Mouse (Mus musculus) telencephalon, adult 2 months (tissue): ENCODE measurements around the gene Hsd3b7.

Experiments used
- DNase-seq: peaks from one replicate; pipeline ENCODE4 v3.0.0-alpha.2; 2011; ENCODE audit warnings: low read depth, low spot score

Hsd3b7 gene

GRCm38 (mm10) chr7:127800435-127801009, at the start of gene Hsd3b7:
Gene Hsd3b7, plus strand, starts transcription at chr7:127800604.
- peak; percentile 68 for DNase-seq

DNA sequence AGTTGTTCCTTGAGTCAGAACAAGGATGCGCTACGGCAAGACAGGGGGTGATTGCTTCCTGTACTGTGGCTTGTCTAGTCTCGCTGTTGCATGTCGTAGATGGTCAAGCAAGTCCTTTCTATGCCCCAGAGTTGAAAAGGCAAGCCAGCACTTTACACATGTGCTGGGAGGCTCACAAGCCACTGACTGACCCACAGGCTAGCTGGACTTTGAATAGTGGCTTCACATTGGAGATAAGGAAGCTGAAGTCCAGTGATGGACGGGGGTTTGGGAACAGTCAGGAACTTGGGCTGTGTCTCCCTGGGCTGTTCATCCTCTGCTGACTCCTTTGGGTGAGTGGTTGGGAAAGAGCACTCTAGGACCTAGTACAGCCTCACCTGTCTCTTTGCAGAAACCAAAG, 48.8 kb upstream of the Hsd3b7 start:
- no peak for DNase-seq

DNA sequence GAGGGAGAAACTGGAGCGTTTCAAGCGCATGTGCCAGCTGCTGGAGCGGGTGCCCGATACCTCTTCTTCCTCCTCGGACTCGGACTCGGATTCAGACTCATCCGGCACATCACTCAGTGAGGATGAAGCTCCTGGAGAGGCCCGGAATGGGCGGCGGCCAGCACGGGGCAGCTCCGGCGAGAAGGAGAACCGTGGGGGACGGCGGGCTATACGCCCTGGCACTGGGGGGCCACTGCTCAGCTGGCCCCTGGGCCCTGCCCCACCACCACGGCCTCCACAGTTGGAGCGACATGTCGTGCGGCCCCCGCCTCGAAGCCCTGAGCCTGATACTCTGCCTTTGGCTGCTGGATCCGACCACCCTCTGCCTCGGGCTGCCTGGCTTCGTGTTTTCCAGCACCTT, 48.3 kb upstream of the Hsd3b7 start:
- DNase-seq: no peak

DNA sequence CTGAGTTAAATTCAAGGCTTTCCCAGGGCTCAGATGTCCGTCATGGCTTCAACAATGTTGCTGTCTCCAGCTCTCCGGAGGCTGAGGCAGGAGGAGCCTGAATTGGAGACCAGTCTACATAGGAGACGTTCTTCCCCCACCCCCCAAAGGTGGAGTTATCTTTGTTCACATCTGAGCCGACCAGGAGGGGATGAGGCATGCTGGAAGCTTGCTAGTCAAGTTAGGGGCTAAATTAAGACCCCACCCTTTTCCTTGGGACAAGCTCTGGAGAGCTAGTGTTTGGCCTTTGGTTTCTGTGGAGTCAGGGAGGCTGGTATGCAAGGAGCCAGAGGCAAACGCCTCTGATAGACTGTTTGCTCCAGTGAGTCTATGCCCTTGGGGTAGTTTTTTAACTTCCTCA, 47.2 kb upstream of the Hsd3b7 start:
- no peak for DNase-seq

- DNase-seq: no peak
These were observed 46.7 kb upstream of the Hsd3b7 start for GRCm38 (mm10) chr7:127753741-127754140.

DNA sequence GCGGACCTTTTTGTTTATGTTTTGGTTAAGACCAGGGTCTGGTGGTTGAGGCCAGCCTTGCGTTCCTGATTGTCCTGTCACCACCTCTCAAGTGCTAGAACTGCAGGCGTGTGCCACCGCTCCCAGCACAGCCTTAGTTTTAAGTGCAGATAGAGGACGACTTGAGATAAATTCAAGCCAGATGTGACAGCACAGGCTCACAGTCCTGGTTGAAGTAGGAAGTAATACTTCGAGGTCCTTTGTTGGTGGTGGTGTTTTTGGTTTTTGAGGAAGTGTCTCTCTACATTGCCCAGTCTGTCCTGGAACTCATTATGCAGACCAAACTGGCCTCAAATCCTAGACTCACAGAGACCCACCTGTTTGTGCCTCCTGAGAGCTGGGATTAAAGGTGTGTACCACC, 40.7 kb upstream of the Hsd3b7 start:
- no peak for DNase-seq

- no peak for DNase-seq
These were observed 39.9 kb upstream of the Hsd3b7 start for GRCm38 (mm10) chr7:127760478-127760877.

GRCm38 (mm10) chr7:127761026-127761425, 39.4 kb upstream of the Hsd3b7 start:
- no peak for DNase-seq

DNA sequence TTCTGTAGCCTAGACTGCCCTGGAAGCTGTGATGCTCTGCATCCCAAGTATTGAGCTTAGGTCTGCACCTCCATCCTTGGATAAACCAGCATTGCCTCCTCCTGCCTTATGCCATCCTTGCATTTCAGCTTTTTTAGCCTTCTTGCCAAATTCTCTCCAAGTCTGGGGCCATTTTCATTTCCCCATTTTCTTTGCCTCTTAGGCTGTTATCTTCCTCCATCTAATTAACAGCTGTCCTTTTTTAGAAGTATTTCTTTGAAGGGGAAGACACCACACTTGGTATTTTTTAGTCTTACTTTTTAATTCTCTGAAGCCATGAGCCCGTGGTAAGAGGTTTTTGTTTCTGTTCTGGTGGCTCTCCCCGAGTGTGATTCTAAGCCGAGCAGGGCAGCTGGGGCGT, 36.8 kb upstream of the Hsd3b7 start:
- DNase-seq: no peak

- no peak for DNase-seq
These were observed 34.6 kb upstream of the Hsd3b7 start for GRCm38 (mm10) chr7:127765756-127766155.

DNA sequence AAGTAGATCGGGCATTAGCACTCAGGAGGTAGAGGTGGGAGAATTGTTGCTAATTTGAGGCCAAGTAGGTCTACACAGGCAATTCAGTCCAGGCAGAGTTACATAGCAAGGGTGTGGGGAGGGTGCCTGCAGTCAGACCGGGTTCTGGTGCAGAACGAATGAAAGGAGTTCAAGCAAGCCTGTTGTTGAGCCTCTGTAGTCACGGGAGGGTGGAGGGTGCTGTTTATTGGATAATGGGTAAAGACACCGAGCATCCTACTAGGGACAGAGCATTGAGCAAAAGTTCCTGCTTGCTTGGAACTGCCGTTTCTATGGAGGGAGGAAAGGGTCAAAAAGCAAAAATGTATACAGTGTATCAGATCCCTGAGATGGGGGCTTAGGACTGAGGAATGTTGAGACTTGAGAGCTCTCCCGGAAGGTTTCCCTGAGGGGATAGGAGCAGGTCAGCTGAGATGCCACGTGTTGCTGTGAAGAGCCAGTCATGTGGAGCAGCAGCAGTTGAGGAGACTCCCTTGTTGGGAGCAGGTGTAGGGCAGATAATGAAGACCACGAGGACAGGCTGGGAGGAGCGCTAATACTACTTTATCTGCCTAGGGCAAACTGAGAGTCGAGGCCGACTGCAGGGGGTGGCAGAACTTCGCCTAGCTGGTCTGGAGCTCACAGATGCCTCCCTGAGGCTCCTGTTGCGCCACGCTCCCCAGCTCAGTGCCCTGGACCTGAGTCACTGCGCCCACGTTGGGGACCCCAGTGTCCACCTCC, 33.4 kb upstream of the Hsd3b7 start:
- DNase-seq: no peak

DNA sequence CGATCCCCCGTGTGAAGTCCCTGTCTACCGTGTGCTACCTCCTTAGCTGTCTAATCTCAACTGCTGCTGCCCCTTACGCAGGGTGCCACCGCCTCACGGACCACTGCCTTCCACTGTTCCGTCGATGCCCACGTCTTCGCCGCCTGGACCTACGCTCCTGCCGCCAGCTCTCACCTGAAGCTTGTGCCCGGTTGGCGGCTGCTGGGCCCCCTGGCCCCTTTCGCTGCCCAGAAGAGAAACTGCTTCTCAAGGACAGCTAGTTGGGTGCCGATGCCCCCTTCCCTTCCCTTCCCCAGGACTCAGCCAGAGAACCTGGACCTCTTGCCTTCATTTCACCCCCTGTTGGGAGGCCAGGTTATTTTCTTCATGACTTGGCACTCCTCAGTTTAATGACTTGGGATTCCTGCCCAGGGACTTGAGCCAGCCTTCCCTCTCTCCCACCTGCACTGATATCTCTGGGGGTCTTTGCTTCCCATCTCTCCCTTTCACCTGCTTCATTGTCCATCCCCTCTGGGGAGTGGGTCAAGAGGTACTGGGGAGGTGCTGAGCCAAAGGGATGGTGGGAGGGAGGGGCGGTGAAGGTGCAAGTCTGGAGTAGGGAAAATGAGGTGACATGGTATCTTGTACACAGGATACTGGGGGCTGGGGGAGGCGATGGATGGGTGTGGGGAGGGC, 32.6 kb upstream of the Hsd3b7 start:
- DNase-seq: no peak

GRCm38 (mm10) chr7:127768346-127768996, 31.9 kb upstream of the Hsd3b7 start:
- DNase-seq: no peak

GRCm38 (mm10) chr7:127768997-127769593, 31.3 kb upstream of the Hsd3b7 start:
- DNase-seq: peak; percentile 99

GRCm38 (mm10) chr7:127769651-127770038, 30.8 kb upstream of the Hsd3b7 start, which contains the start of gene Orai3:
Gene Orai3, plus strand, starts transcription at chr7:127769815.
- peak; percentile 66 for DNase-seq

DNA sequence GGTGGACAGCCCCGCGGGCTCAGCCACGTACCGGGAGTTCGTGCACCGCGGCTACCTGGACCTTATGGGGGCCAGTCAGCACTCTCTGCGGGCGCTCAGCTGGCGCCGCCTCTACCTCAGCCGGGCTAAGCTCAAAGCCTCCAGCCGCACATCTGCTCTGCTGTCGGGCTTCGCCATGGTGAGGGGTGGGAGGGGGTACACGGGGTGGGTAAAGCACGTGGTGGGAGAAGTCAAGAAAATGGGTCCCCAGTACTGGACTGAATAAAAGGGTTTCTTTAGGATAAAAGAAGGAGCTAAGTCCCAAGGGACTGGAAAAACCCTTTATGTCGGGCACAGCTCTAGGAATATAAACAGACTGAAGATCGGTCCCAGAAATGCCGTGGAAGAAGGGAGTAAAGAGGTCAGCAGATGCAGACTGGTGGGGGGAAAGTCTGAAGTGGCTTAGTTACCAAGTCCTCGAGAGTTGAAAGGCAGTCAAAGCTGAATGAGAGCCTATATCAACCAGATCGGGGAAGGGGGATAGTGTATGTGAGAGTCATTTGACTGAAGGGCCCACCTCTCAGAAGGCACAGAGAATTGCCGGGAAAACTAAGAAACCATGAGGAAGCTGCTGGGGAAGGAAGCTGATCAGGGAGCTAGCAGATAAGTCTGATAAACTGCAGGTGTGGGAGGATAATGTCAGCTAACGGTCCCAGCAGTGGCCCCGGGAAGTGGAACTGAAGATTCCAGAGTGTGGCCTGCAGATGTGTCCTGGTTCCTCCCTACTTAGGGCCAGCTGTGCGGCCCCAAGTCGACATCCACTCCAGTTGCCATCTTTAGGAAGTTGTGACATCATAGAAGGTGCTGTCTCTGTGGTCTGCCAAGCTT, 30.1 kb upstream of the Hsd3b7 start:
- DNase-seq: no peak

DNA sequence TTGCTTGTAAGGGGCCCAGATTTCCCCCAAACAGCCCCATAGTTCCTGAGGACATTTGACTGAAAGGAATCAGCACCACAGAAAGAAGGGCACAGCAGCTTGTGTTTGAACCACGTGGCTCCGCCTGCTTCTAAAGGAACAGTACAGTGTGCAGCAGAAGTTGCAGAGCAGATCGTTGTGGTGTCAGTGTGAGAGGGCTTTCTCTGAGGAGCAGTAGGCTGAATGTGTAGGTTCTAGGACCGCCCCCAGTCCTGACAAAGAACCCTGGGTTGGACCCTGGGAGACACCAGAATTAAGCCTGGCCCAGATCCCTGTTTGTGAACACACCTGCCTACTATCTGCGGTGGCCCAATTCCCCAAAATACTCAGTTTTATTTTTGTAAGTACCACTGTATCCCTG, 29.1 kb upstream of the Hsd3b7 start:
- peak; percentile 74 for DNase-seq

DNA sequence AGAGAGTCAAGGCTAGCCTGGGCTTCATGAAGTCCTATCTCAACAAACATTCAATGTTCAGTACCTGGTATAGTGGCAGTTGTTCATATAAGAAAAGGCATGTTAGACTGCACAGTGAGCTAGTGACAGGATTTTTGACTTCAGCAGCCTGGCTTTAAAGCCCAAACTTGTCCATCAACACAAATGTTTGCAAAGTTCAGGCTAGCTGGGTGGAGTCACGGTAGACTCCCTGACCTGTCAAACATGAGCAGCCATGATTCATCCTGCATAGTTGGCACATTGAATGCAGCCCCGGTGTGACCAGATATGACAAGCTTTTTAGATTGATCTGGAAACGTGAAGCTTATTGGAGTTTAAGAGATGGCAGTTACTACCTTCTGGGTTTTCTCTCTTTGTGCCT, 28.3 kb upstream of the Hsd3b7 start:
- DNase-seq: no peak

DNA sequence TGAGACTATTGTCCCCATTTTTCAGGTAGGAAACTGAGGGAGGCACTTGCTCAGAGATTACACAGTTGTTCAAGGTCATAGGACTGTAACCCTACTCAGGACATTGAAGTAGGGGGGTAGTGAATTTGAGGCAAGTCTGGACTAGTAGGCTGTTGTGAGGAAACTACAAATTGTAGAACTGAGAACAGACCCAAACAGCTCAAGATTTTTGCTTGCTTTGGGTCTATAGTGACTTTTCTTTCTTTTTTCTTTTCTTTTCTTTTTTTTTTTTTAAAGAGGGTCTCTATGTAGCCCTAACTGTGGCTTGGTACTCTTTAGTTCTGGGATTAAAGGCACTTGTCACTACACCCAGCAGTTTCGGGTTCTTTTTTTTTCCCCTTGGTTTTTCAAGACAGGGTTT, 27.8 kb upstream of the Hsd3b7 start:
- DNase-seq: no peak

DNA sequence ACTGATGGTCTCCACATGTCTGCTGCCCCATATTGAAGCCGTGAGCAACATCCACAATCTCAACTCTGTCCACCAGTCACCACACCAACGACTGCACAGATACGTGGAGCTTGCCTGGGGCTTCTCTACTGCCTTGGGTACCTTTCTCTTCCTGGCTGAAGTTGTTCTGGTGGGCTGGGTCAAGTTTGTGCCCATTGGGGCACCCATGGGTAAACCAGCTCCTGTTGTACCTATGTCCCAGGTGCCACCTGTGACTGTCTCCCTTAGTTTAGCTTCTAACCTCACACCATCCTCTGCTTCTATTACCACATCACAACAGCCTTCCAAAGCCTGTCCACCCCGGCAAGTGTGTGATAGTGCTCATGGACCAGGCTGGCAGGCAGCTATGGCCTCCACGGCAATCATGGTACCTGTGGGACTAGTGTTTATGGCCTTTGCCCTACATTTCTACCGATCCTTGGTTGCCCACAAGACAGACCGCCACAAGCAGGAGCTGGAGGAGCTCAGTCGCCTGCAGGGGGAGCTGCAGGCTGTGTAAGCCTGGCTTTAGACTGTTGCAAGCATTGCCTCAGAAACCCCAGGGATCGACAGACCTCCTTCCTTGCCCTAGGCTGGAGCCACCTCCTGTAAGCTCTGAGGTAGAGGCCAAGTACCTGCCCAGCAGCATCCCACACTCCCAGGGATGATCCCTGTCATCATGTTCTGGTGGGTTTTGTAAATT, 26.6 kb upstream of the Hsd3b7 start:
- DNase-seq: no peak
